In the genomic region with DNA sequence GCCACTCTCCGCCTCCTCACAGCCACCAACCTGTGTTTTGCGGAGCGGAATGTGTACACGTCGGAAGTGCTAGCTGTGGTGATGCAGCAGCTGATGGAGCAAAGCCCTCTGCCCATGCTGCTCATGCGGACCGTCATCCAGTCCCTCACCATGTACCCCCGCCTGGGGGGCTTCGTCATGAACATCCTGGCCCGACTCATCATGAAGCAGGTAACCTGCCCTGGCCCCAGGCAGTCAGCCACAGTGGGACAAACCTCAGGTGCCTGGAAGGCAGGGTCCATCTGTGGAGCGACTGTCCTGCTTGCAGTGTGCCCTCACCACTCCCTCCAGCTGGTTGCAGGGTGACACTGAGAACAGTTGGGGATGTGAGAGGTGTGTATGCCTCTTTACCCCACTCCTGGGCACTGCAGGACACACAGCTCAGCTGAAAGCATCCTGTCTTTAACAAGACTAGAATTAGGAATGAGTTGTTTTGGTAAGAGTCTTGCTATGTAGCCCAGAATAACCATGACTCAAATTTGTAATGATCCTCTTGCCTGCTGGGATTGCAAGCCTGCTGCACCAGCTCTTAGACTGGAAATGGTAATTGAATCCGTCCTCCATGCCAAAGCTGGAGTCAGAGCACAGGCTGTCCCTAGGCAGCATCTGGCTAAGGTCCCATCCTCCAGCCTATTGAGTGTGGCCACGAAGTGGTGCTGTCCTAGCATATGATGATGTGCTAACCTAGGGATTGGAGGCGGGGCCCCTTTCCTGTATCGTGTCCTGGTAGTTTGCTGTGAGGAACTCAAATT, we compare ENCODE assay signal across 18 mouse cellular contexts. TPM values are rescaled to one million over a fixed set of nuclear protein-coding genes. Genes with fewer than 3 reads are reported as not detected.
DNase-seq lines count a peak whose midpoint lies in the region; ATAC-seq and TF ChIP-seq lines count a peak whose summit lies in the region.
"Had no signal": no experiment of that assay in that cellular context is flagged by ENCODE, and none has a peak within 500 bp of the region (broad histone marks: within the 10 kb centered on the region; RNA-seq: fewer than 3 reads in every experiment).

No protein-coding gene starts in this region.

- peak; percentile 87 for DNase-seq in gastrocnemius, adult 2 months
- no peak for DNase-seq in gastrocnemius, postnatal 4 days (ENCODE audit: low spot score in 2 of 2)
- peak; percentile 64 to 68 for DNase-seq in frontal cortex, postnatal 36 days (ENCODE audit: low spot score in 2 of 2)
- peak; percentile 42 to 77 for DNase-seq in layer of hippocampus, postnatal 14 days (ENCODE audit: low spot score in 2 of 2)
- DNase-seq in right cerebral cortex, postnatal 10 days (ENCODE audit: low spot score in 2 of 2): peak; percentile 68 to 78
- no peak for DNase-seq in B cell, adult 2 months
- DNase-seq in adrenal gland, adult 18-20 months (ENCODE audit: low spot score in 2 of 2): no peak
- DNase-seq: cerebellum, postnatal 25 days; kidney, adult 2 months; kidney, postnatal 4 days had no signal

- intact Hi-C loops in gastrocnemius, adult 2 months (cut with DNase I): no loop called here

- no peaks in the 10 kb centered on the region for H3K27me3 ChIP-seq in forebrain, embryonic 15.5 days
- H3K27me3 ChIP-seq: embryonic facial prominence, embryonic 15.5 days; hindbrain, embryonic 15.5 days had no signal

- no peak overlapping the region for H3K9ac ChIP-seq in forebrain, embryonic 15.5 days (replicated peaks)
- H3K9ac ChIP-seq: embryonic facial prominence, embryonic 15.5 days; hindbrain, embryonic 15.5 days had no signal

- peaks cover 9% of the 10 kb centered on the region for H3K4me1 ChIP-seq in forebrain, embryonic 15.5 days

- no peak overlapping the region for H3K4me2 ChIP-seq in forebrain, embryonic 15.5 days (replicated peaks)
- H3K4me2 ChIP-seq: embryonic facial prominence, embryonic 15.5 days; hindbrain, embryonic 15.5 days had no signal

- no peak overlapping the region for H3K4me3 ChIP-seq in gastrocnemius, adult 2 months
- H3K4me3 ChIP-seq in forebrain, embryonic 15.5 days: no peak overlapping the region
- H3K4me3 ChIP-seq: embryonic facial prominence, embryonic 15.5 days; hindbrain, embryonic 15.5 days had no signal

- no peaks in the 10 kb centered on the region for H3K9me3 ChIP-seq in forebrain, embryonic 15.5 days
- H3K9me3 ChIP-seq: embryonic facial prominence, embryonic 15.5 days; hindbrain, embryonic 15.5 days had no signal

- WGBS in forebrain, embryonic 15.5 days: 87% methylated on average over 15 of the region's 15 CpGs

- H3K36me3 ChIP-seq in forebrain, embryonic 15.5 days: peaks cover 36% of the 10 kb centered on the region

- no peak for ATAC-seq in forebrain, embryonic 15.5 days (replicated peaks)
- ATAC-seq: lung, postnatal 0 days had no signal

- peak; percentile 14; the same call in 1 of the 2 replicates for TF ChIP-seq CTCF in gastrocnemius, adult 2 months (IDR thresholded peaks at IDR 0.05)

- peak overlapping the region; percentile 84 for H3K27ac ChIP-seq in gastrocnemius, adult 2 months
- no peak overlapping the region for H3K27ac ChIP-seq in forebrain, embryonic 15.5 days (replicated peaks)
- H3K27ac ChIP-seq: embryonic facial prominence, embryonic 15.5 days; hindbrain, embryonic 15.5 days had no signal

RNA-seq across cellular contexts. Expression of gene Rsph6a, which starts 1.9 kb away (rescaled TPM):
- total RNA-seq in gastrocnemius, adult 2 months (2021): not detected
- not detected for total RNA-seq in gastrocnemius, postnatal 4 days (2021)
- under 1 TPM in 1 of 2 experiments, not detected in 1; 0.21 TPM for total RNA-seq in layer of hippocampus, postnatal 14 days (2021)
- total RNA-seq in adrenal gland, adult 18-20 months (2021): not detected
- polyA plus RNA-seq in forebrain, embryonic 15.5 days (2015; fragmentation: Nextera tagmentation; extraction: Ambion mirVana): not detected in 2 replicates
- total RNA-seq: gastrocnemius, postnatal 36 days; liver, adult 2 months had no signal
- polyA plus RNA-seq: embryonic facial prominence, embryonic 15.5 days; heart, embryonic 16.5 days; liver, adult 2 months; lung, postnatal 0 days had no signal

RNA-seq across cellular contexts. Expression of gene Dmwd, which starts 23.5 kb away (rescaled TPM):
- 10 to 100 TPM; 31.9 to 32.1 TPM for total RNA-seq in gastrocnemius, adult 2 months (2021)
- 10 to 100 TPM; 52.4 to 55.4 TPM for total RNA-seq in gastrocnemius, postnatal 4 days (2021)
- total RNA-seq in layer of hippocampus, postnatal 14 days (2021): 100 to 1,000 TPM; 141 to 147 TPM
- total RNA-seq in adrenal gland, adult 18-20 months (2021): 10 to 100 TPM; 48.3 to 49.1 TPM
- polyA plus RNA-seq in forebrain, embryonic 15.5 days (2015; fragmentation: Nextera tagmentation; extraction: Ambion mirVana): 32.0 and 35.1 TPM in 2 replicates

RNA-seq across cellular contexts. Expression of gene Sympk, which starts 28.4 kb away (rescaled TPM):
- 10 to 100 TPM; 70.9 to 81.5 TPM for total RNA-seq in gastrocnemius, adult 2 months (2021)
- total RNA-seq in gastrocnemius, postnatal 4 days (2021): 10 to 100 TPM; 61.4 to 63.8 TPM
- total RNA-seq in layer of hippocampus, postnatal 14 days (2021): 100 to 1,000 TPM; 103 to 105 TPM
- total RNA-seq in adrenal gland, adult 18-20 months (2021): 100 to 1,000 TPM in 1 of 2 experiments, 10 to 100 TPM in 1; 92.0 to 105 TPM
- 34.8 and 35.4 TPM in 2 replicates for polyA plus RNA-seq in forebrain, embryonic 15.5 days (2015; fragmentation: Nextera tagmentation; extraction: Ambion mirVana)

RNA-seq across cellular contexts. Expression of gene Foxa3, which starts 29.2 kb away (rescaled TPM):
- not detected for total RNA-seq in gastrocnemius, adult 2 months (2021)
- total RNA-seq in gastrocnemius, postnatal 4 days (2021): under 1 TPM in 1 of 2 experiments, not detected in 1; 0.13 TPM
- not detected for total RNA-seq in layer of hippocampus, postnatal 14 days (2021)
- total RNA-seq in adrenal gland, adult 18-20 months (2021): not detected
- 0.18 TPM in 1 of 2 replicates, not detected in the other for polyA plus RNA-seq in forebrain, embryonic 15.5 days (2015; fragmentation: Nextera tagmentation; extraction: Ambion mirVana)
- total RNA-seq: gastrocnemius, postnatal 36 days; MEL had no signal
- polyA plus RNA-seq: hindbrain, embryonic 15.5 days had no signal

RNA-seq across cellular contexts. Expression of gene Dmpk, which starts 31.1 kb away (rescaled TPM):
- total RNA-seq in gastrocnemius, adult 2 months (2021): 100 to 1,000 TPM; 265 to 336 TPM
- 100 to 1,000 TPM; 287 to 292 TPM for total RNA-seq in gastrocnemius, postnatal 4 days (2021)
- total RNA-seq in layer of hippocampus, postnatal 14 days (2021): 10 to 100 TPM; 33.0 to 42.3 TPM
- 100 to 1,000 TPM; 127 to 137 TPM for total RNA-seq in adrenal gland, adult 18-20 months (2021)
- 8.8 and 11.2 TPM in 2 replicates for polyA plus RNA-seq in forebrain, embryonic 15.5 days (2015; fragmentation: Nextera tagmentation; extraction: Ambion mirVana)

Comparison
In these comparisons a context has a peak if more than half of its experiments do, and no peak if none do; other contexts are left out.
1. DNase-seq: peak in gastrocnemius, adult 2 months (single experiment), frontal cortex, postnatal 36 days (2 of 2), layer of hippocampus, postnatal 14 days (2 of 2) and right cerebral cortex, postnatal 10 days (2 of 2); none in gastrocnemius, postnatal 4 days (0 of 2), B cell, adult 2 months (0 of 2) and adrenal gland, adult 18-20 months (0 of 2).